Mouse (Mus musculus) embryonic stem cell, embryonic (primary cell): ENCODE results near the gene Prss27.

Experiments
- CTCF ChIA-PET, 4 experiments: fragments of 300-600 bp in 2 of 4; fragments of 350-600 bp in 2 of 4; sonication (Branson Sonifier 250); formaldehyde crosslinking; loops; one replicate each; lab custom pipeline; 2022; ENCODE audit warnings: inconsistent platforms in 2 of 4; lab: Charles Lee
- POLR2A ChIA-PET, 4 experiments: fragments of 300-600 bp in 2 of 4; fragments of 350-600 bp in 2 of 4; sonication (Branson Sonifier 250); formaldehyde crosslinking; loops; one replicate each; lab custom pipeline; 2022; ENCODE audit warnings: antibody characterized with exemption in 4 of 4, inconsistent platforms in 1 of 4; lab: Charles Lee

Prss27 gene

GRCm38 (mm10) chr17:24037844-24038243, at the start of gene Prss27:
TSS of gene Prss27 (plus strand) at chr17:24038144.
- CTCF ChIA-PET: interaction anchor here in 1 of 4 experiments (0.9 kb wide), 2 partner anchors 23 to 44 kb away, joined by 3 read pairs; no protein-coding TSS in a partner anchor
- POLR2A ChIA-PET: interaction anchor here in 2 of 4 experiments (0.6 to 6.3 kb wide), 14 partner anchors 10 to 490 kb away, joined by 3 to 43 read pairs (median 4); partner anchors contain the start of genes Ccnf (in 1 of the 2), Kctd5 (in 1 of the 2) and Traf7 (in 1 of the 2)

- POLR2A ChIA-PET: no interaction called here
- CTCF ChIA-PET: no interaction called here
Measured at GRCm38 (mm10) chr17:23989802-23990201, 48.1 kb upstream of the Prss27 start.

- POLR2A ChIA-PET: interaction anchor here (0.8 to 2.0 kb wide), 15 partner anchors 11 to 190 kb away, joined by 3 to 8 read pairs (median 4); partner anchors contain the start of gene Amdhd2 (in 1 of the 4)
- CTCF ChIA-PET: interaction anchor here (0.7 to 2.8 kb wide), 24 partner anchors 10 to 506 kb away, joined by 3 to 14 read pairs (median 4); partner anchors contain the start of genes Abca3 (in 1 of the 4), Prss30 (in 1 of the 4), Prss32 (in 1 of the 4) and Prss41 (in 1 of the 4)
Measured at GRCm38 (mm10) chr17:23992789-23993553, 45.0 kb upstream of the Prss27 start.

GRCm38 (mm10) chr17:23993559-23994428, 44.1 kb upstream of the Prss27 start:
- POLR2A ChIA-PET: interaction anchor here (0.5 to 1.7 kb wide), 19 partner anchors 10 to 198 kb away, joined by 3 to 6 read pairs (median 4); partner anchors contain the start of gene Amdhd2 (in 1 of the 4)

GRCm38 (mm10) chr17:23994667-23995066, 43.3 kb upstream of the Prss27 start:
- CTCF ChIA-PET: interaction anchor here (1.0 to 2.8 kb wide), 9 partner anchors 15 to 294 kb away, joined by 3 to 14 read pairs (median 7); no protein-coding TSS in a partner anchor

More at GRCm38 (mm10) chr17:23993559-23994428, 44.1 kb upstream of the Prss27 start:
- CTCF ChIA-PET: interaction anchor here (0.5 to 2.8 kb wide), 61 partner anchors 9 to 1044 kb away, joined by 3 to 14 read pairs (median 4); partner anchors contain the start of genes Prss30 (in 3 of the 4), Prss32 (in 2 of the 4), Prss41 (in 2 of the 4) and 1520401A03Rik (in 1 of the 4)

GRCm38 (mm10) chr17:23995421-23995820, 42.5 kb upstream of the Prss27 start:
- CTCF ChIA-PET: interaction anchor here in 2 of 4 experiments (0.7 to 2.8 kb wide), 4 partner anchors 22 to 27 kb away, joined by 3 to 14 read pairs (median 4); no protein-coding TSS in a partner anchor
- POLR2A ChIA-PET: interaction anchor here in 1 of 4 experiments (0.6 kb wide), 1 partner anchor 214 kb away, joined by 3 read pairs; no protein-coding TSS in a partner anchor

More at GRCm38 (mm10) chr17:23994667-23995066, 43.3 kb upstream of the Prss27 start:
- POLR2A ChIA-PET: interaction anchor here in 1 of 4 experiments (1.3 to 1.5 kb wide), 3 partner anchors 11 to 25 kb away, joined by 3 to 5 read pairs (median 4); no protein-coding TSS in a partner anchor

- CTCF ChIA-PET: interaction anchor here in 1 of 4 experiments (1.0 to 1.1 kb wide), 2 partner anchors 29 to 154 kb away, joined by 5 to 6 read pairs; partner anchors contain the start of genes Prss32 and Prss41
- POLR2A ChIA-PET: no interaction called here
Measured at GRCm38 (mm10) chr17:23997901-23998300, 40.0 kb upstream of the Prss27 start, which contains the start of gene Prss22. TSS of gene Prss22 (minus strand) at chr17:23998100.

GRCm38 (mm10) chr17:23998383-23998782, 39.6 kb upstream of the Prss27 start:
- CTCF ChIA-PET: no interaction called here
- POLR2A ChIA-PET: interaction anchor here in 1 of 4 experiments (0.5 kb wide), 1 partner anchor 26 kb away, joined by 4 read pairs; no protein-coding TSS in a partner anchor

GRCm38 (mm10) chr17:24000404-24000803, 37.5 kb upstream of the Prss27 start:
- ChIA-PET POLR2A (interaction anchor here in 1 of 4 experiments (2.0 kb wide), 1 partner anchor 15 kb away, joined by 5 read pairs; no protein-coding TSS in a partner anchor), CTCF (interaction anchor here in 2 of 4 experiments (0.8 to 1.6 kb wide), 2 partner anchors 10 to 157 kb away, joined by 6 to 9 read pairs; partner anchors contain the start of genes Prss32 (in 1 of the 2) and Prss41 (in 1 of the 2))

- CTCF ChIA-PET: interaction anchor here in 2 of 4 experiments (0.9 to 1.8 kb wide), 2 partner anchors 35 kb away, joined by 5 to 6 read pairs; no protein-coding TSS in a partner anchor
- POLR2A ChIA-PET: interaction anchor here in 2 of 4 experiments (1.0 to 2.9 kb wide), 4 partner anchors 11 to 18 kb away, joined by 3 to 10 read pairs (median 4); no protein-coding TSS in a partner anchor
Measured at GRCm38 (mm10) chr17:24004071-24004665, 33.8 kb upstream of the Prss27 start.

GRCm38 (mm10) chr17:24005049-24005448, 32.9 kb upstream of the Prss27 start:
- POLR2A ChIA-PET: interaction anchor here in 2 of 4 experiments (1.2 to 2.9 kb wide), 2 partner anchors 10 to 17 kb away, joined by 3 to 10 read pairs; no protein-coding TSS in a partner anchor
- CTCF ChIA-PET: interaction anchor here in 2 of 4 experiments (0.9 to 2.7 kb wide), 3 partner anchors 8 to 36 kb away, joined by 3 to 10 read pairs (median 3); no protein-coding TSS in a partner anchor

GRCm38 (mm10) chr17:24006930-24007329, 31.0 kb upstream of the Prss27 start:
- POLR2A ChIA-PET: interaction anchor here in 3 of 4 experiments (0.6 to 2.7 kb wide), 8 partner anchors 8 to 152 kb away, joined by 3 to 15 read pairs (median 4); no protein-coding TSS in a partner anchor

GRCm38 (mm10) chr17:24007391-24007790, 30.6 kb upstream of the Prss27 start:
- ChIA-PET POLR2A (interaction anchor here in 3 of 4 experiments (0.6 to 2.7 kb wide), 5 partner anchors 14 to 152 kb away, joined by 3 to 15 read pairs (median 4); no protein-coding TSS in a partner anchor), CTCF (interaction anchor here (0.6 to 2.7 kb wide), 7 partner anchors 10 to 47 kb away, joined by 3 to 10 read pairs (median 3); no protein-coding TSS in a partner anchor)

More at GRCm38 (mm10) chr17:24006930-24007329, 31.0 kb upstream of the Prss27 start:
- CTCF ChIA-PET: interaction anchor here (0.6 to 2.7 kb wide), 8 partner anchors 8 to 336 kb away, joined by 3 to 10 read pairs (median 4); no protein-coding TSS in a partner anchor

- CTCF ChIA-PET: interaction anchor here in 3 of 4 experiments (0.5 to 2.1 kb wide), 7 partner anchors 9 to 285 kb away, joined by 3 to 7 read pairs (median 3); no protein-coding TSS in a partner anchor
Measured at GRCm38 (mm10) chr17:24008105-24008504, 29.8 kb upstream of the Prss27 start.

GRCm38 (mm10) chr17:24009617-24010016, 28.3 kb upstream of the Prss27 start:
- ChIA-PET POLR2A (interaction anchor here in 2 of 4 experiments (0.6 to 2.1 kb wide), 6 partner anchors 12 to 518 kb away, joined by 3 to 11 read pairs (median 4); partner anchors contain the start of genes Ccnf (in 1 of the 2) and Traf7 (in 1 of the 2)), CTCF (interaction anchor here (0.7 to 2.1 kb wide), 8 partner anchors 16 to 234 kb away, joined by 3 to 7 read pairs (median 4); no protein-coding TSS in a partner anchor)

More at GRCm38 (mm10) chr17:24008105-24008504, 29.8 kb upstream of the Prss27 start:
- POLR2A ChIA-PET: interaction anchor here in 2 of 4 experiments (1.1 to 2.7 kb wide), 3 partner anchors 14 to 144 kb away, joined by 3 to 15 read pairs (median 11); no protein-coding TSS in a partner anchor
